Mouse (Mus musculus) adipocyte (in vitro differentiated cells): ENCODE data around the gene Sec22b.

Experiments used
- DNase-seq: peaks from one replicate; pipeline ENCODE4 v3.0.0-alpha.2; 2016; ENCODE audit warnings: low spot score

The Sec22b gene

DNA sequence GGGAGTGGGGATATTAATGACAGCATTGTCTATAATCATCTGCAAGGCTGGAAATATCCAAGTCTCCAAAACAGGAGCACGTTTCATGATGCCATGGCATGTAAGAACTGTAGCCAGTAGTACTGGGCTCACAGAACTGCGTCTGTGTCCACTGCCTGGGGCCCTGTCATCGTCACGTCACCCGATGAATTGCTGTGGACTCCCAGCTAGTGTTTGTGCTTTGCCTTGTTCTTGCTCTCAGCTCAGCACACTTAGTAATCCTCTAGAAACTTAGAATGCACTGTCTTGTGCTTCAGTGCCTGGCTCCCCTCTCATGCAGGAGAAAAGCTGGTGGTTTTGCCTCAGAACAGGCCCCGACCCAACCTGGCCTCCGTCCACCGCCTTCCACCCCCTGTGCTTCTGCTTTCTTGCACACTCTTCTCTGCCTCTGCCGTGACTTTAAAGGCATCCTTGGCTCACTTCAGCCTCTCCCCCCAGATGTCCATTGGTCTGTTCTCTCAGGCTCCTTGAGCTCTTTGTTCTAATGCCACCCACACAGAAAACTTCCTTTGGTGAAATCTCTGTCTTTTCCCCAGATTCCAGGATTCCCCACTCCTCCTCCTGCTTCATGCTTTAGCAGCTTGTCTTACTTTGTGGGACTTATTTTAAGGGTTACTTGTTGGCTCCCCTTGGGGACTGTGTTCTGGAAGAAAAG, 39.7 kb downstream of the Sec22b start:
- no peak for DNase-seq

- no peak for DNase-seq
Measured at GRCm38 (mm10) chr3:97941440-97942259, 40.7 kb downstream of the Sec22b start.

DNA sequence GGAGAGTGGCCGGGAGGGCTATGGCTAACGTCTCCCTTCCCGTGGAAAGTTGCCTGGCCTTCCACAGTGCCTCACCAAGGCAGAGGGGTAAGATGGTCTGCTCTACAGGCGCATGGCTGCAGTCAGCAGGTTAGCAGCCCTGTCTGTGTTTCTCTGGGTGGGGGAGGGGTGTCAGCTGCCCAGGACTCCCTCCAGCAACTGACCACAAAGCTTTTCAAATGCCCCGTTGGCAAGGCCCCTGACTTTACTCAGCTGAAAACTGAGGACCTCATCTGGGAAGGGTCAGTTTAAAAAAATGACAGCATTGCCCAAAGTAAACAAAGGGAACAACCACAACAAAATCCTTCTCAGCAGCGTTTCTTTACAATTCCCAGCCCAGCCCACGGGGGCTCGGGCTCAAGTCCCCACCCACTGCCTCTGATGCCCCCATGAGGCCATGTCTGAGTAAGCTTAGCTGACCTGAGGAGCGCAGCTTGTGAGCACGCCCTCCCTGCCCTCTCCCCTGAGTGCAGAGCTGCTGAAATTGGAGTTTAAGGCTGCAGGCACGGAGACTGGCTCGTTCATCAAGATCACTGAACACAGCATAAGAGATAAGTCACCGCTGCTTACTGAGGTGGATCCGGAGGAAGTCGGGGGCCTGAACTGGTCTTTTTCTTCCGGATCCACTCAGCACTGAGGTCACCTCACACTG, 41.4 kb downstream of the Sec22b start:
- DNase-seq, result peak; percentile 36

- DNase-seq, result peak; percentile 59
Measured at GRCm38 (mm10) chr3:97944462-97944861, 43.5 kb downstream of the Sec22b start.

DNA sequence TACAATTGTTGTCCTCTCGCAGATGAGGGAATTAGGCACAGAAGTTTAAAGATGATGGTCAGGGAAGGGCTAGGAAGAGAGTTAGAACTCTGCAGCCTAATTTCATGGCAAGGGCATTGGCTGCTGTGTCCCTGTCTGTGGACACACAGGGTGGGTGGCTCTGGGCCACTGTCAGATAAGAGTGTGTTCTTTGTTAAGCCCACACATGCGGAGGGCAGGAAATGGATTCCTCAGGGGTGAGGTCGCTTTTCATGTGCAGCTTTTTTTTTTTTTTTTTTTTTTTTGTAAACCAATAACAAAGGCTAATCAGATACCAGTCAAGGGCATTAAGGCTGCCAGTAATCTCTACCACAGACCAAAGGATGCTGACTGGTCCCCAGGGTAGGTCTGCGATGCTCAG, 45.4 kb downstream of the Sec22b start:
- DNase-seq, result no peak

DNA sequence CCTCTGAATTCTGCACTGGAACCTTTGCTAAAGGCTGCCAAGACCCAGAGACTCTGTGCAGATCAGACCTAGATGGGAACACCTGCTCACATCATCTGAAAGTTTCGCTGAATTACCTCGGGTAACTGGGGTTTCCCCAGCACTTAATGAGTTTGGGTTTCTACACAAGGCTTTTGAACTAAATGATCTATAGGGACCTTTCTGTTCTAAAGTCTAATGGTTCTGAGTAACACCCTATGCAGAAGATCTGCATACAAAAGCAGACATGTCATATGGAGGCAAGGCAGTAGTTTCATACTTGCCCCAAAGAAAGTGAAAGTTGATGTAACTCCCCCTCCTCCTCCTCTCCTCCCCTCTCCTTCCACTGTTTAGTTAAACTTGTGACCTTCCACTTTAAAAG, 47.5 kb downstream of the Sec22b start:
- no peak for DNase-seq

DNA sequence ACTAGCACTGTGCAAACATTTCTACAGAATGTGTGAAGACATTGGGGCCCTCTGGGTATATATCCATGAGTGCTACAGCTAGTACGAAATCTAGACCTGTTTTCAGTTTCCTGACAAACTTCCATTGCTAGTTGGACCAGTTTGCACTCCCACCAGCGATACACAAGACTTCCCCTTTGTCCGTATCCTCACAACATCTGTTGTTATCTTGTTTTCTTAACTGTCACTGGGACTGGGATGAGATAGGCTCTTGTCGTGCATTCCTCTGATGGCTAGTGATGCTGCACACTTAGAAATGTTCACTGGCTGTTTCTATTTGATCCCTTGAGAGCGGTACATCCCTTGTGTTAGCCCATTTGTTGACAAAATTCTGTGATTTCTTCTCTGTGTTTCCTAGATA, 49.0 kb downstream of the Sec22b start:
- DNase-seq, result no peak

DNA sequence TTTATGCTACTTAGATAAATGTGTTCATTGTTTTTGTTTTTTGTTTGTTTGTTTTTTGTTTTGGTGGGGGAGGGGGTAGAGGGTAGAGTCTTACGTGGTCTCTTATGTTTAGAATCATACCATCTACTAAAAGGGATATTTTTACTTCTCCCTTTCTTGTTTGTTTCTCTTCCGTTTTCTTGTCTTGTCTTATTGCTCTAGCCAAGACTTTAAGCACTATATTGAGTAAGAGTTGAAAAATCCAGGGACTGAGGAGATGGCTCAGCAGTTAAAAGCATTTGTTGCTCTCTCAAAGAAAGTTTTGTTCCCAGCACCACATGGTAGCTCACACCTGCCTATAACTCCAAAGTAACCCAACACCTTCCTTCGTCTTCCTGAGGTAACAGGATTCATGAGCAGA, 50.1 kb downstream of the Sec22b start:
- DNase-seq, result no peak

DNA sequence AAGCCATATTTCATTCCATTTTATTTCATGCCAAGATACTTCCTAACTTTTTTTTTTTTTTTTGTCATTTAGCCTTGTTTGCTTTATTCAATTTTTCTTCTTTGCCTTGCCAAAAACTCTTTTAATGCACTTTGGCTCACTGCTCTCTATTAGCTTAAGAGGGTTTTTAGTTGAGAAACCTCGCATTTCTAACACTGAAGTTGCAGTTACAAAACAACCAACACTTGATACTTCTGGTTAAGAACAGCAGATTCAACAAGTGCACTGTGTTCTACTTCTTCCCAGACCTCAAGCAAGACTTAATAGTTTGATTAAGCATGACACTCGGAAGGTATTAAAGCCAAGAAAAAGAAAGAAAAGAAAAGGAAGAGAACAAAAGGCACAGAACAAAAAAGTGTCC, 52.2 kb downstream of the Sec22b start:
- peak; percentile 73 for DNase-seq

DNA sequence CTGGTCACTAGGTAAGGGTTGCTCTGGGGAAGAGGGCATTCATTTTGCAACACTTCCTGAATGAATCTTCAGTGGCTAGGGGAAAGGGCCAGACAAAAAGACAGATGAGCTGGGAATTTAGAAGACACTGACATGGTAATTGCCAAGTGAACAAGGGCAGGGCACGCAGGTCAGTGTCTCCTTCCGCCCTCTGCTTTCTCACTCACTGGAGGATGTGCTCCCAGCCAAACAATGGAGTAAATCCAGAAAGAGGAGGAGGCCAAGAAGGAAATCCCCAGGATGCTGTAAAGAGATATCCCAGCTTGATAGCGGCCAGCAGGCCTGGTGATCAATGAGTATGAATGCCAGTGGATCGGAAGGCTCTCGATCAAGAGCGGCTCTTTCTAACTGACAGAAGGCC, 55.3 kb downstream of the Sec22b start:
- DNase-seq, result no peak

DNA sequence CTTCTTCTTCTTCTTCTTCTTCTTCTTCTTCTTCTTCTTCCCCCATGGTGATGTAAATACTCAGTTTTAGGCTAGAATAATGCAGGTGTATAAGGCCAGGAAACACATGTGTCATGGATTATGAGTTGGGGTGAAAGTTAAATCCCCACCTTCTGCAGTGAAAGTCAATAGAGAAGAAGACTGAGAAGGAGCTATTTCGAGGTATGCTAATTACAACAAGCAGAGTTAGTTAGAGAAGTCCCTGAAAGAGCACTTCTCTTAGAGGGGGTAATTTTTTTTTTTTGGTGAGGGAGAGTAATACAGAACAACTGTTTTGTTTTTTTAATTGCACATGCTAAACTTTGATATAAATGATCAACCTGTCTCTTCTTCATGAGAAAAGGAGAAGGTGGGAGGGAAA, 55.9 kb downstream of the Sec22b start:
- no peak for DNase-seq

DNA sequence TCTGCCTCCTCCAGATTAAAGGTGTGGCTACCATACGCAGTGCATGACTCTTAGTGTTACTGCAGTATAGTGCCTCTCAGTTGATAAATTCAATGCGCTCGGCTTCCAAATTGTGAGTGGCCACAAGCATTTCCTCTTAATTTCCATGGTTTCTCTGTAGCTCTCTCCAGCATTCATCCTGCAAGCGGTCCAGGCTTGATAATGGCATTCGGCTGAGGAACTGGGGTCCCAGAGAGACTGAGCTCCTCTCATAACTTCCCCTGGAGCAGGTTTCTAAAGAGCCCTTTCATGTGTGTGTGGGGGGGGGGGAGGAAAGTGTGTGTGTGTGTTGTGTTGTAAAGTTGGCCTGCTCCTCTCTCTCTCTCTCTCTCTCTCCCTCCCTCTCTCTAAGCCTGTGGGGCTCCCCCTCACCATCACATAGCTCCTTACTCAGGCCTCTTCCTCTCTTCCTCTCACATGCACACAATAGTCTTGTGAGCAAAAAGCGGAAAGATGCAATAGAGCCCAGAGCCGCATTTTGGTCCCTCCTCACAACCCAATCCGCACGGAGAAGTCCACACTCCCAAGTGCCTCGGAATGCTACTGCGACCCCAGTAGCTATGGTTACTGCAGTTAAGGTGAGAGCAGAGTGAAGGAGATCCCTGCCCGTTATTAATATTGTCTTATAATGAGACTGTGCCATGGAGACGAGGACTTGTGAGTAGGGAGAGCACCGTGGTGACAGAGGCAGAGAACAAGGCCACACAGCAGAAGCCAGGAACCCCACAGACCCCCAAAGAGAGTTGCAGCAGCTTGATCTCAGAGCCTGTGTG, 60.0 kb downstream of the Sec22b start:
- DNase-seq, result no peak

- DNase-seq, result no peak
Measured at GRCm38 (mm10) chr3:97961962-97962361, 61.0 kb downstream of the Sec22b start.

- DNase-seq, result peak; percentile 15
Measured at GRCm38 (mm10) chr3:97964878-97965353, 63.9 kb downstream of the Sec22b start.

DNA sequence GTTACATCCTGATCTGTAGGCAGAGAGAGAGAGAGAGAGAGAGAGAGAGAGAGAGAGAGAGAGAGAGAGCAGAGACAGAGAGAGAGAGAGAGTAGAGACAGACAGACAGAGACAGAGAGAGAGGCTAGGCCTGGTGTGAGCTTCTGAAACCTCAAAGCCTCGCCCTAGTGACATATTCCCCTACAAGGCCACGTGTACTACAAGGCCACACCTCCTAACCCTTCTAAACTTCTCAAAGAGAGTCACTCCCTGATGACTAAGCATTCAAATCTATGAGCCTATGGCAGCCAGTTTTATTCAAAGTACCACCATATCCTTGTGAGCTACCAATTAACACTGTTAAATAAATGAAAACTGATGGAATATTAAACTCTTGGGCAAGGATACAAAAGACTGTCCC, 66.6 kb downstream of the Sec22b start:
- DNase-seq, result no peak

GRCm38 (mm10) chr3:97968191-97968590, 67.2 kb downstream of the Sec22b start:
- DNase-seq, result no peak

- no peak for DNase-seq
Measured at GRCm38 (mm10) chr3:97969019-97969418, 68.0 kb downstream of the Sec22b start.

DNA sequence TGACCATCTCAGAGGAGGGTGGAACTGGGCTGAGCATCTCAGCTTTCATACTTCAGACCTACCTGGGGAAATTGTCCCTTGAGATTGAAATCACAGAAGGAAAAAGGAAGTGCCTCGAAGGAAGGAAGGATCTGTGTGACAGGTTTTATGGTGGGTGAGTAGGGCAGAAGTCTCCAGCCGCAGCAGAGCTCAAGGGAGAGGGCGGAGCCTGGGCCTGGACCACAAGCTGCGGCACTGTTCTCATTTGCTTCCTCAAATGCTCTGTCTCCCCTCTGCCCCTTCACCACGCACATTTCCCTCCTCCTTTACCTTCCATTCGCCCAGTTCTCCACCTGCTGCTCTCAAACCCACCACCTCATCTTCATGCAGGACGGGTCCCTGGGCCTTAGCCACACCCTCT, 70.1 kb downstream of the Sec22b start:
- DNase-seq, result no peak

DNA sequence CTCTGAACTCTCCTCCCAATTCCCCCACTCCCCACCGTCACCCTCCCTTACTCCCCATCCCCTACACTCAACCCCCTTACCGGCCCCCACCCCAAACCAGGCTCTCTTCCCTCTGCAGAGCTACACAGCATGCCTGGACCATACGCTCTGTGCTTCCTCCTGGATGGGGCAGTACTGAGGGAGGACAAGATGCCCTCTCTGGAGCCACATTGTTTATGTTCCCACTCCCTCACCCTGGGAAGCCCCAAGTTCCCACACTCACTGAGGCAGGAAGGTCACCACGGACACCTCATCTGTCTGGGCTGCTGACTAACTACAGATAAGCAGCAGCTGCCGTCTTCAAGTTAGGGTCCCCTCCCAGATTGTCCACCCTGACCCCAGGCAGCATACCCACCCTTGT, 71.2 kb downstream of the Sec22b start:
- no peak for DNase-seq

DNA sequence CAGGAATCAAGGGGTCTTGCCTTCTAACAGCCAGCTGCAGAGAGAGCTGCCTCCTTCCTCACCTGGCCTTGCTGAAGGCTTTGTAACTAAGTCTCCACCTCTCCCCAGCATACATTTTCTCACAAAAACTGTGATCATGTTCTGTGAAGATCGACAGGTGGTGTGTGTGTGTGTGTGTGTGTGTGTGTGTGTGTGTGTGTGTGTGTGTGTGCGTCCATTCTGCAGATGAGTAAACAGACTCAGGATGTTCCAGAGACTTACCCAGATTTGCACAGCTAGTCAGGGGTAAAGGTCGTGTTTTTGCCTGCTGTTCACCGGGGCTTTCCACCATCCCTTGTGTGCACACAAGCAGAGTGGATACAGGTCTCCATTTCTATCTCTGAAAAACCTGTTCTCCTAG, 71.7 kb downstream of the Sec22b start:
- no peak for DNase-seq
